Mouse (Mus musculus): ENCODE results near the gene Zfp664. TPM values are rescaled to one million over a fixed set of nuclear protein-coding genes. Genes with fewer than 3 reads are reported as not detected.

Zfp664 gene
- 77.1 and 77.4 TPM in 2 replicates for polyA plus RNA-seq (2015; fragmentation: Nextera tagmentation; extraction: Ambion mirVana)

GRCm38 (mm10) chr5:124862013-124862866 lies at the start of gene Zfp664, which contains the start of gene Ccdc92:
Zfp664 (plus strand) TSS chr5:124862691.
Ccdc92 (minus strand) TSS chr5:124862424.
- peak within 1 kb of the TSS; percentile 98 for H3K4me2 ChIP-seq (replicated peaks)
- WGBS: under 1% methylated on average over 94 of the region's 103 CpGs
- peak within 1 kb of the TSS; percentile 91 for H3K27ac ChIP-seq
- H3K4me1 ChIP-seq (replicated peaks): peaks cover 12% of the 10 kb centered on the region; the same call in 1 of the 2 replicates
- peak within 1 kb of the TSS; percentile 93 for H3K9ac ChIP-seq
- H3K9me3 ChIP-seq: no peaks in the 10 kb centered on the region
- H3K27me3 ChIP-seq (replicated peaks): peaks cover 16% of the 10 kb centered on the region
- peak; percentile 95 for ATAC-seq
- no peaks in the 10 kb centered on the region for H3K36me3 ChIP-seq
- peak within 1 kb of the TSS; percentile 98 for H3K4me3 ChIP-seq (replicated peaks)

GRCm38 (mm10) chr5:124814797-124815196 lies 47.7 kb upstream of the Zfp664 start:
- Histone ChIP-seq H3K9me3 (no peaks in the 10 kb centered on the region), H3K4me2 (replicated peaks) (no peak overlapping the region), H3K4me3 (replicated peaks) (no peak overlapping the region), H3K4me1 (replicated peaks) (no peaks in the 10 kb centered on the region), H3K36me3 (no peaks in the 10 kb centered on the region), H3K27ac (no peak overlapping the region), H3K9ac (no peak overlapping the region), H3K27me3 (replicated peaks) (no peaks in the 10 kb centered on the region)
- 81% methylated on average over 5 of the region's 5 CpGs for WGBS
- ATAC-seq: no peak

GRCm38 (mm10) chr5:124817050-124817449 lies 45.4 kb upstream of the Zfp664 start:
- Histone ChIP-seq H3K27ac (no peak overlapping the region), H3K4me3 (replicated peaks) (no peak overlapping the region), H3K4me1 (replicated peaks) (no peaks in the 10 kb centered on the region), H3K9ac (no peak overlapping the region), H3K36me3 (no peaks in the 10 kb centered on the region), H3K27me3 (replicated peaks) (no peaks in the 10 kb centered on the region), H3K9me3 (no peaks in the 10 kb centered on the region), H3K4me2 (replicated peaks) (no peak overlapping the region)
- ATAC-seq: no peak
- WGBS: 75% methylated on average over 15 of the region's 15 CpGs

- H3K9ac ChIP-seq: no peak overlapping the region
- no peaks in the 10 kb centered on the region for H3K27me3 ChIP-seq (replicated peaks)
- H3K4me3 ChIP-seq (replicated peaks): no peak overlapping the region
- no peak overlapping the region for H3K27ac ChIP-seq
- no peaks in the 10 kb centered on the region for H3K4me1 ChIP-seq (replicated peaks)
- H3K4me2 ChIP-seq (replicated peaks): no peak overlapping the region
- H3K9me3 ChIP-seq: no peaks in the 10 kb centered on the region
- H3K36me3 ChIP-seq: no peaks in the 10 kb centered on the region
- 74% methylated on average over 18 of the region's 18 CpGs for WGBS
- ATAC-seq: no peak
Observed at GRCm38 (mm10) chr5:124822128-124822894, 40.2 kb upstream of the Zfp664 start.

GRCm38 (mm10) chr5:124830331-124830730 lies 32.2 kb upstream of the Zfp664 start:
- WGBS: 89% methylated on average over 12 of the region's 12 CpGs
- H3K9ac ChIP-seq: no peak overlapping the region
- H3K36me3 ChIP-seq: no peaks in the 10 kb centered on the region; the same call in 1 of the 2 replicates
- H3K27me3 ChIP-seq (replicated peaks): no peaks in the 10 kb centered on the region
- no peak overlapping the region for H3K4me3 ChIP-seq (replicated peaks)
- no peak overlapping the region for H3K27ac ChIP-seq
- H3K4me1 ChIP-seq (replicated peaks): no peaks in the 10 kb centered on the region
- no peak overlapping the region for H3K4me2 ChIP-seq (replicated peaks)
- no peaks in the 10 kb centered on the region for H3K9me3 ChIP-seq
- no peak for ATAC-seq

DNA sequence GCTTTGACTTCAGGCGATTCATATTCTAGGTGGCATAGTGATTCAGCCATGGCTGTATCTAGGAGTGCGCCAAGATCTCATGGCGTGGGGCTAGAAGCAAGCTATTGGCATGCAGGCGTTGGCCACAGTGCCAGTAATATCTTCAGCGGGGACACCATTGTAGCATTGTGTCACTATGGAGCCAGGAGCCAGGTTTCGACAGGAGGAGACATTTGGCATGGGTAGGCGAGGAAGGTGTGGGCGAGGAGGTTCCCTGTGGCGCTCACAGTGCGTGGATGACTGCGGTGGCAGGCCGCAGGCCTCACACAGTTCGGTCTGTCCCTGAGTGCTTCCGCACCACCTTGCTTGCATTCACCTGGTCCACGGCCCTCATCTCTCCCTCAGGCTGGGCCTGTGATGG lies 27.3 kb upstream of the Zfp664 start:
- ATAC-seq: no peak
- Histone ChIP-seq H3K27me3 (replicated peaks) (no peaks in the 10 kb centered on the region), H3K9ac (no peak overlapping the region), H3K4me3 (replicated peaks) (no peak overlapping the region), H3K4me1 (replicated peaks) (no peaks in the 10 kb centered on the region), H3K27ac (no peak overlapping the region), H3K9me3 (no peaks in the 10 kb centered on the region), H3K4me2 (replicated peaks) (no peak overlapping the region), H3K36me3 (no peaks in the 10 kb centered on the region; the same call in 1 of the 2 replicates)
- 93% methylated on average over 15 of the region's 15 CpGs for WGBS

DNA sequence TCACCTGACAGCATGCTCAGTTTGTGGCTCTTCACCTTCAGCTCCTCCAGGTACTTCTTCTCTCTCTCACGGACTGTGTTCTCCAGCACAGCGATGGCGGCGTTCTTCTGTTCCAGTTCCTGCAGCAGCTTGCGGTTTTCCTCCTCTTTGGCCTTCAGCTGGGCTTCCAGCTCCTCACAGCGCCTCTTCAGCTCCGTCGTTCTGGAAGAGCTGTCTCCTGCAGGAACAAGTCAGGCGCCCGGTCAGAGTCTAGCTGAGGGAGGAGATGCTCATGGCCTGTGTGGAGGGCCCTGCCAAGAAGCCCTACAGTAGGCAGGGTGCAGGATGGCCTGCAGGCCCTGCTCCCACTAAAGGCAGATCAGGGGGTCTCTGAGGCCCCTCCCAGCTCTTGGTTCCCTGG lies 26.4 kb upstream of the Zfp664 start:
- Histone ChIP-seq H3K27me3 (replicated peaks) (no peaks in the 10 kb centered on the region), H3K9me3 (no peaks in the 10 kb centered on the region), H3K4me2 (replicated peaks) (no peak overlapping the region), H3K27ac (no peak overlapping the region), H3K9ac (no peak overlapping the region), H3K4me3 (replicated peaks) (no peak overlapping the region), H3K36me3 (no peaks in the 10 kb centered on the region; the same call in 1 of the 2 replicates), H3K4me1 (replicated peaks) (no peaks in the 10 kb centered on the region)
- WGBS: 87% methylated on average over 10 of the region's 10 CpGs
- ATAC-seq: no peak

DNA sequence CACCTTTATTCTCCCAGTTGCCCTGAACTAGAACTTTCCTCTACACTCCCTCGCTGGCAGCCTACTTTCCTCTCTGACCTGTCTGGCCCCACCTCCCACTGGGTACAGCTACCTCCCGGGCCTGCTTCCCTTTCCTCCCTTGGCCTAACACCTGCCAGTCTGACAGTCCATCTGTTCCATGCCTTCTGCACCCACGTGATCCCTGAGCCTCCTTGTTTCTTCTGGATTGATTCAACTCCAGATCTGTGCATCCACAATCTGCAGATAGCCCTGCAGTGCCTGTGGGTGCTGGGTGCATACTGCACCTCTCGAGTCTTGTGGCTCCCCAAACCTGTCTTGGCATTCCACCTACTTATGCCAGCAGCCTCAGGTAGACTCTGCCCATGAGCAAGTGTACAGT lies 25.9 kb upstream of the Zfp664 start:
- Histone ChIP-seq H3K4me2 (replicated peaks) (no peak overlapping the region), H3K36me3 (no peaks in the 10 kb centered on the region; the same call in 1 of the 2 replicates), H3K9me3 (no peaks in the 10 kb centered on the region), H3K4me3 (replicated peaks) (no peak overlapping the region), H3K27ac (no peak overlapping the region), H3K27me3 (replicated peaks) (no peaks in the 10 kb centered on the region), H3K4me1 (replicated peaks) (no peaks in the 10 kb centered on the region), H3K9ac (no peak overlapping the region)
- ATAC-seq: no peak
- WGBS: 65% methylated on average over 4 of the region's 4 CpGs

DNA sequence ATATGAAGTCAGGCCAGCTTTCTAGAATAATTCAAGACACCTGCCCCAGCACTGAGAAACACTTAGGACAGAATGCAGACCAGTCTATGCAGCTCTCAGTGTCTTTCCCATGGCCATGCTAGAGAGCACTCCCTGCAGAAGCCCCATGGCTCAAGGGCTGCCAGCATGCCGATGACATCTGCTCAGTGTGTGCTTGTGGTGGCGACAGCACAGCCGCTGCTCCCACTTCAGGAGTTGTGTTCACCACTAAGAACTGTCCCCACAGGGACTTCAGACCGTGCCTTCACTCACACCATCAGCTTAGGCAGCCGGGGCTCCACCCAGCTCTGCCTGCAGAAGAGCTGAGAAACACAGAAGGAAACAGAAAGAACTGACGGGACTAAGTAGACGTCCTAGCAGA lies 22.3 kb upstream of the Zfp664 start:
- H3K9me3 ChIP-seq: no peaks in the 10 kb centered on the region
- H3K4me1 ChIP-seq (replicated peaks): no peaks in the 10 kb centered on the region
- no peak overlapping the region for H3K9ac ChIP-seq
- ATAC-seq: no peak
- no peak overlapping the region for H3K4me3 ChIP-seq (replicated peaks)
- 66% methylated on average over 7 of the region's 7 CpGs for WGBS
- no peak overlapping the region for H3K4me2 ChIP-seq (replicated peaks)
- no peak overlapping the region for H3K27ac ChIP-seq
- H3K27me3 ChIP-seq (replicated peaks): no peaks in the 10 kb centered on the region
- no peaks in the 10 kb centered on the region for H3K36me3 ChIP-seq

DNA sequence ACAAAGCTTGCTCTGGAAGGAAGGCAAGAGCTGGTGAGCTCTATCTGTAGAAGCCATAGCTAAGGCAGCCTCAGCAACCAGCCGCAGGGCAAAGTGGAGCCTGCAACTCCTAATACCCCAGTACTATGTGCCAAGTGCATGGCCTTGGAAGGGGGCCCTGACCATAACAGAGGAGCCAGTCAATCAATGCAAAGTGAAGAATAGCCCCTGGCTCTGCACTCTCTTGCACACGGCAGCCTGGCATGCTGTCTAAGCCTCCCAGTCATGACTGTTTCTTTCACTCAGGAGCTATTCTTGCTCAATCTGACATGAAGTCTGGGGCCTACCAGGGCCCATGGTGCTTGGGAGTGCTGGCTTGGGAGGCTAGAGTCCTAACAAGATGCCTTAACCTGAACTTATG lies 21.8 kb upstream of the Zfp664 start:
- no peak for ATAC-seq
- Histone ChIP-seq H3K4me1 (replicated peaks) (no peaks in the 10 kb centered on the region), H3K27me3 (replicated peaks) (no peaks in the 10 kb centered on the region), H3K4me3 (replicated peaks) (no peak overlapping the region), H3K36me3 (no peaks in the 10 kb centered on the region), H3K9me3 (no peaks in the 10 kb centered on the region), H3K27ac (no peak overlapping the region), H3K4me2 (replicated peaks) (no peak overlapping the region), H3K9ac (no peak overlapping the region)
- 77% methylated on average over 2 of the region's 2 CpGs for WGBS

DNA sequence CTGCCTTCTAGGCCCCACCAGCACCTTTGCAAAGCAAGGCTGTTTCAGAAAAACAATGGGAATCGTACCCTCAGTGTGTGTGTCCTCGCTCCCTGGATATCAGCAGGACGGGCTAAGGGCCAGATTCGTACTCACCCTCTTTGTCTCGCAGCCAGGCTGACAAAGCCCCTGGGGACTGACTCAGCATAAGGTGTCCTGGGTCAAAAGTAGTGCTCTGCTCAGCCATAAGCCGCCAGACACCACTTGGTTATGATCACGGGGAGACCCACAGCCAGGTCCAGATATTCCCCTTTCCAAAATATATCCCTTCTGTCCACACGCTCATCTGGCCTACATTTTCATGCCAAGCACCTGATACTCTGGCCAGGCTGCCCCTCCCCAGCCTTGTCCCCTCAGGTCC lies 19.1 kb upstream of the Zfp664 start:
- H3K4me2 ChIP-seq (replicated peaks): no peak overlapping the region
- ATAC-seq: no peak
- H3K27ac ChIP-seq: no peak overlapping the region
- no peaks in the 10 kb centered on the region for H3K36me3 ChIP-seq
- 81% methylated on average over 8 of the region's 8 CpGs for WGBS
- no peaks in the 10 kb centered on the region for H3K4me1 ChIP-seq (replicated peaks)
- H3K4me3 ChIP-seq (replicated peaks): no peak overlapping the region
- H3K9me3 ChIP-seq: no peaks in the 10 kb centered on the region
- no peak overlapping the region for H3K9ac ChIP-seq
- no peaks in the 10 kb centered on the region for H3K27me3 ChIP-seq (replicated peaks)

- Histone ChIP-seq H3K4me1 (replicated peaks) (no peaks in the 10 kb centered on the region), H3K4me3 (replicated peaks) (no peak overlapping the region), H3K36me3 (no peaks in the 10 kb centered on the region), H3K27ac (no peak overlapping the region), H3K9me3 (no peaks in the 10 kb centered on the region), H3K9ac (no peak overlapping the region), H3K4me2 (replicated peaks) (no peak overlapping the region), H3K27me3 (replicated peaks) (no peaks in the 10 kb centered on the region)
- ATAC-seq: no peak
- WGBS: 63% methylated on average over 4 of the region's 4 CpGs
Observed at GRCm38 (mm10) chr5:124844929-124845328, 17.6 kb upstream of the Zfp664 start.

Measured in intestine, embryonic 15.5 days (tissue).